Mouse (Mus musculus) myocyte (in vitro differentiated cells): ENCODE results near the gene E2f6.

ENCODE experiments used
- CEBPB ChIP-seq: IDR thresholded peaks from 2 replicates; pipeline ENCODE4 v1.6.1; 2011; ENCODE audit warnings: mild to moderate bottlenecking, moderate library complexity; ENCODE audit not compliant: poor library complexity, insufficient read depth, severe bottlenecking
- E2F4 ChIP-seq: IDR thresholded peaks from one replicate; pipeline ENCODE4 v1.6.1; 2011; ENCODE audit warnings: mild to moderate bottlenecking, control low read depth, moderate library complexity; ENCODE audit not compliant: insufficient read depth
- MAX ChIP-seq: IDR thresholded peaks from one replicate; pipeline ENCODE4 v1.6.1; 2011; ENCODE audit warnings: low read depth, mild to moderate bottlenecking, control low read depth
- MYOD1 ChIP-seq, 3 experiments: IDR thresholded peaks; one replicate each; pipeline ENCODE4 v1.6.1; 2011; ENCODE audit warnings: control low read depth in 2 of 3, low read depth in 2 of 3, mild to moderate bottlenecking in 2 of 3, moderate library complexity in 1 of 3; ENCODE audit not compliant: insufficient read length in 2 of 3, control insufficient read depth in 1 of 3
- MYOG ChIP-seq, 3 experiments: IDR thresholded peaks; one replicate each; pipeline ENCODE4 v1.6.1; 2011; ENCODE audit warnings: control low read depth in 2 of 3, low read depth in 2 of 3, mild to moderate bottlenecking in 2 of 3; ENCODE audit not compliant: insufficient read length in 2 of 3, control insufficient read depth in 1 of 3, insufficient read depth in 1 of 3
- POLR2A ChIP-seq: IDR thresholded peaks from one replicate; pipeline ENCODE4 v1.6.1; 2011; ENCODE audit warnings: low read depth, mild to moderate bottlenecking, control low read depth, moderate library complexity; ENCODE audit not compliant: insufficient read length
- POLR2AphosphoS2 ChIP-seq: IDR thresholded peaks from one replicate; pipeline ENCODE4 v1.6.1; 2011; ENCODE audit warnings: low read depth, control low read depth; ENCODE audit not compliant: insufficient read length
- REST ChIP-seq: IDR thresholded peaks from one replicate; pipeline ENCODE4 v1.6.1; 2011; ENCODE audit warnings: mild to moderate bottlenecking, control low read depth, moderate library complexity; ENCODE audit not compliant: insufficient read depth, insufficient read length
- SRF ChIP-seq: IDR thresholded peaks from one replicate; pipeline ENCODE4 v1.6.1; 2011; ENCODE audit warnings: low read depth; ENCODE audit not compliant: control insufficient read depth, insufficient read length
- TCF12 ChIP-seq: IDR thresholded peaks from one replicate; pipeline ENCODE4 v1.6.1; 2011; ENCODE audit warnings: mild to moderate bottlenecking, control low read depth; ENCODE audit not compliant: poor library complexity, insufficient read depth, severe bottlenecking
- USF1 ChIP-seq: IDR thresholded peaks from one replicate; pipeline ENCODE4 v1.6.1; 2011; ENCODE audit warnings: low read depth, mild to moderate bottlenecking, control low read depth, moderate library complexity

GRCm38 (mm10) chr12:16817147-16817546, 6.4 kb downstream of the E2f6 start:
- TF ChIP-seq POLR2A, result no peak
- no peak for TF ChIP-seq USF1
- no peak for TF ChIP-seq CEBPB
- TF ChIP-seq E2F4, result no peak
- TF ChIP-seq SRF, result no peak
- no peak for TF ChIP-seq MAX
- TF ChIP-seq POLR2AphosphoS2, result no peak
- TF ChIP-seq MYOG (IDR thresholded peaks at IDR 0.05; ENCODE audit: control insufficient read depth in 1 of 3, insufficient read depth in 1 of 3, insufficient read length in 2 of 3, low read depth in 2 of 3), result no peak
- TF ChIP-seq REST, result no peak
- no peak for TF ChIP-seq TCF12
- no peak for TF ChIP-seq MYOD1 (IDR thresholded peaks at IDR 0.05; ENCODE audit: control insufficient read depth in 1 of 3, insufficient read length in 2 of 3, low read depth in 2 of 3)
